Mouse (Mus musculus) lung, adult 2 months (tissue): ENCODE results near the gene Srebf1. TPM values are rescaled to one million over a fixed set of nuclear protein-coding genes. Genes with fewer than 3 reads are reported as not detected.

Experiments
- DNase-seq: peaks from one replicate; pipeline ENCODE4 v3.0.0; 2022
- H3K4me1 ChIP-seq: fragments of 200-500 bp; 2 replicates; pipeline ENCODE4 v1.6.1; 2011; ENCODE audit warnings: low read length; ENCODE audit not compliant: control insufficient read depth, insufficient read depth
- H3K4me3 ChIP-seq: fragments of 200-500 bp; replicated peaks from 2 replicates; pipeline ENCODE3; 2011; ENCODE audit warnings: low read depth, mild to moderate bottlenecking, control low read depth, low read length; ENCODE audit errors: extremely low read depth
- CTCF ChIP-seq: fragments of 200-500 bp; IDR thresholded peaks from 2 replicates; pipeline ENCODE4 v1.5.1; 2011; ENCODE audit warnings: mild to moderate bottlenecking, low read length, control low read depth; ENCODE audit not compliant: insufficient read depth
- POLR2A ChIP-seq: fragments of 200-500 bp; IDR thresholded peaks from 2 replicates; pipeline ENCODE4 v1.6.1; 2011; ENCODE audit warnings: low read depth, mild to moderate bottlenecking, control low read depth, low read length, borderline replicate concordance; ENCODE audit errors: extremely low read depth
- WGBS: fragments of 180-500 bp; shearing (Covaris S2); methylation state at CpG from one replicate; pipeline ENCODE4 v1.1.7; 2018; 5-methylcytosine and 5-hydroxymethylcytosine counted together
- polyA plus RNA-seq: library from polyadenylated mRNA; depleted of rRNA; stranded (reverse); fragments of >200 nt; gene quantifications from 2 replicates; pipeline ENCODE4 v1.2.3, GENCODE M21; 2012; rRNA removed

Srebf1 gene
- polyA plus RNA-seq, 1 experiment, result 206 TPM

DNA sequence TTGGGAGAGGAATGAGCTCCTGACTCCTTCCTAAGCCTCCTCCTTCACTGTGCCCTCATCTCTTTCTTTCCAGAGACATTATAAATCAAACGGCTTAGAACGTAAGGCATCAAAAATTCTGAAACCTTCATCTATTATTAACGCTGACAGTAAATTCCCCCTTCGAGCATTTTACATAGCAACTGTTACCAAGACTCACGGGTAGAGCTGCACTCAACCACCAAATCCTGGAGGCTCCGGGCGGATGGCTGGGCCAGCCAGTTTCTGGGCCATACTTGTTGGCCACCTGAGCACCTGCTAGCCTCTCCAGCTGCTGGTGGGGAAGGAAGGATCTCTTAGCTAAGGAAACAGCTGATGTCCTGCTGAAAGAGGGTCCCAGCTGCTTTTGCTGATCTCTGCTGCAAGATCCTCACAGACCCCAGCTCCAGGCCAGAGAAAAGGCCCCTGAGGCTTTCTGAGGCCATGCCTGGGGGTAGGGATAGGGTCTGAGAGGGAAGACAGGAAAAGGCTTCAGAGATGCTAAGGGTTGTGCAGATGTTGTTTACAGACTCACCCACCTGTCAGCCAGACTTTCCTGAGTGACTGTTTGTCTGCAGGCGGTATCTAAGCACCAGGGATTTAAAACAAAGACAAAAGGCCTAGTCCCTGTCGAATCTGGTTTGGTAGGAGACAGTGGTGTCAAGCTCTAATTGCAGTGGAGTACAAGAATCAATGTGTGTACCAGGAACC is 61.1 kb downstream of the Srebf1 start:
- Histone ChIP-seq H3K4me3 (no peak overlapping the region), H3K4me1 (peaks cover 10% of the 10 kb centered on the region)
- DNase-seq, result no peak
- no peak for TF ChIP-seq CTCF
- no peak for TF ChIP-seq POLR2A
- 59% methylated on average over 9 of the region's 9 CpGs for WGBS

DNA sequence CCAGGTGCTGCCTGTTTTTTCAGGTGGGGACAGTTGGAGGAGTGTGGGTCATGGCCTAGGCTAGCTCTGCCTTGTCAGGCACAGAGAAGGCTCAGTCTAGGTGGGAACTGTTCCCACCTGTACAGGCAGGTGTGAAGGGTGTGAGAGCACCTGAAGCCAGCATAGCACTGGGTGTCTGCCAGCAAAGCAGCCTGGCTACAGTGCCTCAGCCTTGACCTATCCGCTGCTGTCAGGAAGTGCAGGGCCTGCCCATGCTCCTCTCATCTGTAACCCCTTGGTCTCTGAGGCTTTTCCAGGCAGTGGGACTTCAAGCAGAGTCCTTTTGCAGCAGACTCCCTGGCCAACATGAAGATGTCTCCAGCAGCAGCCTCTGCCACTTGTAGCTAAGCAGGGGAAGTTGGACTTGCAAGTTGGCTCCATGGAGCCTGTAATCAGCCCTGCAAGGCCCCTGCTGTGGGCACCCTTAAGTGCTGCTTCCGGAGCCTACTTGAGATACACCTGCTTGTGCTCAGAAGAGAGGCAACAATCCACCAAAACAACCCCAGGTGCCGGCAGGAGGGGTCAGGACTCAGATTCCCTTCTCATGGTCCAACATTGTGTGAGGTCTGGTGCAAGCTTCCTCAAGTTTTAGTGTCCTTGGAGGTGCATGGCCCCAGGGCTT is 61.8 kb downstream of the Srebf1 start:
- peaks cover 10% of the 10 kb centered on the region for H3K4me1 ChIP-seq

DNA sequence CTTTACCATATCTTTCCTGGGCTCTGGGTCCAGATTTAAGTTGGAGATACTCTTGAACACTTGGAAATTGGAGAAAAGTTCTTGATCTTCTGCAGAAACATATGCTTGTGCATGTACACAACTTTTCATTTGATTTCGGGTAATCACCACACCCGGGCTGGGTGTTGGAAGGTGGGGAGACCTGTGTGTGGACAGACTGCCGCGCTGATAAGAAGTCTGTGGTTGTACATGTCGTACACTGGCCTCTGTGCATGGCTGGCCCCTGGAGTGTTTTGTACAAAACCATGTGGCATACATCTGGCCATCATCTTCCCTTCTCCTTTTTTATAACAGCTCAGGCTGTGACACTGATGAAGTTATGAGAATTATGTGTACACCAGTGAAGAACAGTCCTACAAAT is 62.4 kb downstream of the Srebf1 start:
- WGBS, result 78% methylated on average over 5 of the region's 5 CpGs
- Histone ChIP-seq H3K4me1 (peaks cover 10% of the 10 kb centered on the region), H3K4me3 (no peak overlapping the region)
- TF ChIP-seq POLR2A (no peak), CTCF (no peak)
- DNase-seq, result no peak

More for the DNA sequence above, 61.8 kb downstream of the Srebf1 start:
- TF ChIP-seq CTCF (no peak), POLR2A (no peak)
- 43% methylated on average over 3 of the region's 3 CpGs for WGBS
- DNase-seq, result no peak
- H3K4me3 ChIP-seq, result no peak overlapping the region

DNA sequence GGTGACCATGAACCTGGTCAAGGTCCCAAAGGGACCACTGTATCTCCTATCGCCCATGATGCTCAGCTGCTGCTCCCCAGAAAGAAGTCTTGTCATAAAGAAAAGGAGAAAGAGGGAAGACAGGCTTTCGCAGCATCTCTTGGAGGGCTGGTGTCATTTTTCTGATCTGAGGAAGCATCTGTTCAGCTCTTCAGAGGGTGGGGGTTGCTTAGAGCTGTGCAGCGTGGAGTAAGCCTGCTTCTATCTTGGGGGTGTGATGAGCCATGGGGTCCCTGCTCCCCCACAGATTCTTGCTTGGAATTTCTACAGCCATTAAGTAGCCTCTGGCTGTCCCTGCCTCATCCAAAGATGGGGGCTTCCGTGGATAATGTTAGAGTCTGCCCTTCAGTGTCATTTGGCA is 64.1 kb downstream of the Srebf1 start:
- no peak for TF ChIP-seq POLR2A
- no peak for TF ChIP-seq CTCF
- Histone ChIP-seq H3K4me3 (no peak overlapping the region), H3K4me1 (peaks cover 9% of the 10 kb centered on the region)
- WGBS, result 81% methylated on average over 4 of the region's 4 CpGs
- no peak for DNase-seq

DNA sequence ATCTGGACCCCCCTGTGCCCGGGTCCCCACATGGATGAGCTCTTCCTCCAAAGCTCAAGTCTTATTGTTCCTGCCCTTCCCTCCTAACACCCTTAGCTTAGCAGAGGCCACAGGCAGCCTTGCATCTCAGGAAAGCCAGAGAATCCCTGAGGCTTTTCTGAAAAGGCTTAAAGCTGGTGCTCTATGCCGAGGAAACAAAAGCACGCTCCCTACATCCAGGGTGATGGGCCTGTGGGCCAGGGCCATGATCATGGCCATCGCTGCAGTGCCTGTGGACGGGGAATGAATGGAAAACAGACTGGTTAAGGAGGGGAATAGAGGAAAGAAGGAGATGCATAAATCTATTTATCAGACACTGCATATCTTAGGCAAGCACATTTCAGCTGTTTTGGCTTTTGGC is 66.7 kb downstream of the Srebf1 start:
- H3K4me3 ChIP-seq, result no peak overlapping the region
- TF ChIP-seq POLR2A, result no peak
- no peak for TF ChIP-seq CTCF
- WGBS, result 91% methylated on average over 5 of the region's 5 CpGs
- no peak for DNase-seq
- H3K4me1 ChIP-seq, result peaks cover 2% of the 10 kb centered on the region; the same call in 1 of the 2 replicates

DNA sequence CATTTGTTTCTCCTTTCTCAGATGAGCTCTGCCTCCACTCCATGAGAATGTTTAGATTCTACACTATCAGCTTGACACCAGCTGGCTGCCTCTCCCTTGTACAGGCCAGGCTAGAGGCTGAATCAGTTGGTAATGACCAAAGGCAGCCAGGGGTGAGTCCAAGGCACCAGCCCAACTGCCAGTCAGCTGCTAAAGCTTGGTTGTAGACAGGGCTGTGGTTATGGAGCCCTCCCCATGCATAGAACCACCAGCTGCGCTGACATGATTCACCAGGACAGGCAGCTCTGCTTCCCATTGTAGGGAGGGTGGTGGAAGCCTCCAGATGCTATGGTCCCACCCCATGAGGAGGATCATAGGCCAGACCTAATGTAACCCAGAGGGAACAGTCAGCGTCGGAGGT is 68.4 kb downstream of the Srebf1 start:
- 94% methylated on average over 3 of the region's 3 CpGs for WGBS
- TF ChIP-seq POLR2A (no peak), CTCF (no peak)
- no peak for DNase-seq
- H3K4me3 ChIP-seq, result no peak overlapping the region
- H3K4me1 ChIP-seq, result peaks cover 6% of the 10 kb centered on the region; the same call in 1 of the 2 replicates

DNA sequence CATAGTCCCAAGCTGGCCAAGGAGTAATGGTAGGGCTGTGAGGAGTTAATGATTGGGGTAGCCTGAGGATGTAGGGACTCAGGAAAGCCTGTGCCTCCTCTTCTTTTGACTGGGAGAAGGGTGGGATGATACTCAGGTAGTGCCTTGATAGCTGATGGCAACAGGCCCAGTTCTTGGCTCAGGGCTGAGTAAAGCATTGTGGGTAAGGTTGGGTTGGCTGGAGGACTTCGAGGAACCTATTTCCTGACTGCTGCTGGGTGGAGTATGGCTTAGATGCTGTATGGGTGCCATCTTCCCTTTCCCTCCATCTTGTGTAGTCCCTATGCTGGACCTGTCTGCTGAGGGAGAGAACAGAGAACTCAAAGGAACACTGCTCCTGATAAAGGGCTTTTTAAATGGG is 70.0 kb downstream of the Srebf1 start:
- 7% methylated on average over 1 of the region's 1 CpGs for WGBS
- no peak for DNase-seq
- no peak overlapping the region for H3K4me3 ChIP-seq
- TF ChIP-seq CTCF (no peak), POLR2A (no peak)
- peaks cover 6% of the 10 kb centered on the region; the same call in 1 of the 2 replicates for H3K4me1 ChIP-seq

DNA sequence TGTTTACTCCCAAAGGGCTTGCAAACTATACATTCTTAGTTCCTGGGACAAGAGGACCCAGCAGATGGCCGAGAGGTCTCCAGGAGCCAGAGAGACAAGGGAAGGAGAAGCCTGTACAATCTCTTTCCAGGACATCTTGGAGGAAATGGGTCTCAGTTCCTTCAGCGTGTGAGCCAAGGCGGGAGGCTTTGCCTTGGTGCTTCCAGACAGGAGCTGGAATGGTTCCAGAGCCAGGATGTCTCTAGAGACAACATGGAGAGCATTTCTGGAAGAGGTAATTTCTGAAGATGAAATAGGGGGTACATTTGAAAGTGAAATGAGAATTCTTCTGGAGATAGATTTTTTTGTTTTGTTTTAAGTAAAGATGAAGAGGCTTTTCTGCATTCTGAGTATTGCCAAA is 71.7 kb downstream of the Srebf1 start:
- Histone ChIP-seq H3K4me1 (peaks cover 6% of the 10 kb centered on the region; the same call in 1 of the 2 replicates), H3K4me3 (no peak overlapping the region)
- whole genome bisulfite sequencing, result 36% methylated on average over 3 of the region's 3 CpGs
- DNase-seq, result no peak
- TF ChIP-seq CTCF (no peak), POLR2A (no peak)

Other genes with a start within 250 kb of the Srebf1 start
- 6.4 and 7.0 TPM in 2 replicates for gene Pemt, start 176.1 kb downstream of the Srebf1 start, polyA plus RNA-seq
- gene Rai1, start 117.6 kb downstream of the Srebf1 start, polyA plus RNA-seq, result 46.4 and 47.3 TPM in 2 replicates
- gene Tom1l2, start 130.3 kb upstream of the Srebf1 start, polyA plus RNA-seq, result 98.4 and 99.3 TPM in 2 replicates
- gene Drc3, start 130.7 kb upstream of the Srebf1 start, polyA plus RNA-seq, result 10.9 and 17.7 TPM in 2 replicates
- gene Gid4, start 194.6 kb upstream of the Srebf1 start, polyA plus RNA-seq, result 32.2 and 36.7 TPM in 2 replicates
- gene Atpaf2, start 195.9 kb upstream of the Srebf1 start, polyA plus RNA-seq, result 17.6 and 23.8 TPM in 2 replicates
- 31.7 and 40.3 TPM in 2 replicates for gene Drg2, start 232.0 kb upstream of the Srebf1 start, polyA plus RNA-seq
- gene Myo15, start 246.8 kb upstream of the Srebf1 start, polyA plus RNA-seq, result 0.43 and 0.45 TPM in 2 replicates